Mouse (Mus musculus): ENCODE results near the gene Ccdc85c. TPM values are rescaled to one million over a fixed set of nuclear protein-coding genes. Genes with fewer than 3 reads are reported as not detected.

Ccdc85c gene
- total and polyA plus RNA-seq, 3 experiments, result 14.0 to 32.4 (median 15.2) TPM

- Histone ChIP-seq H3K79me2 (replicated peaks; ENCODE audit: control insufficient read depth, extremely low read depth, insufficient read depth, poor library complexity, severe bottlenecking) (no peaks in the 10 kb centered on the region), H3K4me3 (replicated peaks in 1 of 3; ENCODE audit: low read depth in 2 of 3, low read length in 2 of 3, poor library complexity in 1 of 3) (peak overlapping the region; percentile 20 to 83 (median 40)), H3K9me3 (replicated peaks; ENCODE audit: low read length) (no peaks in the 10 kb centered on the region), H3K27me3 (replicated peaks) (no peaks in the 10 kb centered on the region), H3K4me1 (ENCODE audit: control insufficient read depth in 1 of 2, insufficient read depth in 2 of 2) (peaks cover 5 to 60% of the 10 kb centered on the region in 2 experiments; a peak in 3 of 4 replicates), H3K36me3 (replicated peaks in 1 of 2; ENCODE audit: control insufficient read depth in 1 of 2, insufficient read depth in 1 of 2, low read length in 1 of 2) (peaks cover 0 to 22% of the 10 kb centered on the region in 2 experiments), H3K9ac (ENCODE audit: insufficient read depth, low read depth) (no peak overlapping the region), H3K27ac (ENCODE audit: insufficient read depth, low read depth) (no peak overlapping the region), H3K4me2 (ENCODE audit: insufficient read depth, low read depth, poor library complexity, severe bottlenecking) (peak overlapping the region; percentile 55)
- DNase-seq (ENCODE audit: extremely low read depth), result no peak
- dilution Hi-C loops (cut with MboI; ENCODE audit: extremely low pct_ligation_motif_present, extremely low pct_unique_long_range_greater_than_20kb, low sequenced_read_pairs) (no loop called here), in situ Hi-C loops (cut with MboI; ENCODE audit: low pct_ligation_motif_present, low pct_unique_long_range_greater_than_20kb, low sequenced_read_pairs) (loop anchor here (5.0 kb wide), 1 partner anchor 37 kb away; no protein-coding TSS in a partner anchor)
- no peak for TF ChIP-seq CTCF (conservative IDR thresholded peaks at IDR 0.05 in 1 of 2, IDR thresholded peaks at IDR 0.05 in 1 of 2; ENCODE audit: low read depth in 2 of 2, low read length in 2 of 2)
- TF ChIP-seq HCFC1 (IDR thresholded peaks at IDR 0.05; ENCODE audit: low read depth, low read length), result no peak
- TF ChIP-seq ZNF384 (IDR thresholded peaks at IDR 0.05; ENCODE audit: low read depth, low read length), result no peak
- no peak for TF ChIP-seq SMC3 (IDR thresholded peaks at IDR 0.05; ENCODE audit: low read depth, low read length)
- TF ChIP-seq MEF2A (IDR thresholded peaks at IDR 0.05; ENCODE audit: borderline replicate concordance, low read depth, low read length), result no peak
- TF ChIP-seq UBTF (IDR thresholded peaks at IDR 0.05; ENCODE audit: low read depth, low read length), result no peak
- no peak for TF ChIP-seq CHD1 (IDR thresholded peaks at IDR 0.05; ENCODE audit: low read depth, low read length)
- no peak for TF ChIP-seq EP300 (IDR thresholded peaks at IDR 0.05; ENCODE audit: low read length)
- no peak for TF ChIP-seq IRF4 (IDR thresholded peaks at IDR 0.05; ENCODE audit: low read depth, low read length)
- TF ChIP-seq TCF12 (IDR thresholded peaks at IDR 0.05; ENCODE audit: low read depth, low read length), result no peak
- no peak for TF ChIP-seq E2F4 (IDR thresholded peaks at IDR 0.05; ENCODE audit: insufficient replicate concordance, low read depth, low read length)
- TF ChIP-seq MAZ (IDR thresholded peaks at IDR 0.05; ENCODE audit: low read depth, low read length), result no peak
- TF ChIP-seq NELFE (IDR thresholded peaks at IDR 0.05; ENCODE audit: low read depth, low read length), result no peak
Measured at GRCm38 (mm10) chr12:108274313-108274595, 971 bp downstream of the Ccdc85c start.

DNA sequence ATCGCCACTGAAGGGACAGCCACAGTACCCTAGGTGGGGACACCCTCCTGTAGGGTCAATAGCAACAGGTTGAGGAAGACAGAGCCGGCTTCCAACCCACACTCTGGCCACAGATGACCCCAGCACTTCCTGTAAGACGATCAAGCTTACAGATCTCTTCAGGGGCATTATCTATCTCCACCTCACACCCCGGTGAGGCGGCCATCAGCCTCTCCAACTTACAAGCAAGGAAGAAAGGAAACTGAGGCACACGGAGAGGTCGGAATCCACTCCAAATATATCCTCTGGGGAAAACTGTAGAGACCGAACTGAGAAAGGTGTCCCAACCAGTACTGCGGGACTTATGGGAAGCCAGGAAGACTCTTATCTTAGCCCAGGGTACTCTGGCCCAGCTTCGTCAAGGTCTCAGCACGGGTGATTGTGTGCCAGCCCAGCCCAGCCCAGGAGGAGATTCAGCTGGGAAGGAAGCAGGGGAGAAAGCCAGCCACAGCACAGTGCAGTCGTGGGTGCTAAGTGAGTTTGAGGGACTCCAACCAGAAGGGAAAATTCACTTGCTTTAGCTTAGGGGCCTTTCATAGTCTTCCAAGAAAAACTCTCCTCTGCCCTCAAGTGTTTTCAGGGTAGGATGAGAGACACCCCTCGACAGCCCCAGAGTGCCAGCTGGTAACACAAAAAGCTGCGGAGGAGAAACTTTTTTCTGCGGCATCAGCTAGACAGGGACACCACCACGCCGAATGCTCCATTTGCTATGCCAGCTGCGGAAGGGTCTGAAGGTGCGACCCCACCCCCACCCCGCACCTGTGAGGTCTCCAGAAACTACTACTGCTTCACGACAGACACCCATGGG lies 1.5 kb downstream of the Ccdc85c start:
- DNase-seq (ENCODE audit: extremely low read depth), result no peak
- no peaks in the 10 kb centered on the region for H3K9me3 ChIP-seq (replicated peaks; ENCODE audit: low read length)
- H3K4me1 ChIP-seq (ENCODE audit: control insufficient read depth in 1 of 2, insufficient read depth in 2 of 2), result peaks cover 5 to 66% of the 10 kb centered on the region in 2 experiments; a peak in 3 of 4 replicates
- no peaks in the 10 kb centered on the region for H3K27me3 ChIP-seq (replicated peaks)
- no peak for TF ChIP-seq ZNF384 (IDR thresholded peaks at IDR 0.05; ENCODE audit: low read depth, low read length)
- no peak for TF ChIP-seq SMC3 (IDR thresholded peaks at IDR 0.05; ENCODE audit: low read depth, low read length)
- TF ChIP-seq CTCF (conservative IDR thresholded peaks at IDR 0.05 in 1 of 2, IDR thresholded peaks at IDR 0.05 in 1 of 2; ENCODE audit: low read depth in 2 of 2, low read length in 2 of 2), result no peak
- TF ChIP-seq MXI1 (IDR thresholded peaks at IDR 0.05; ENCODE audit: low read depth, low read length), result no peak
- TF ChIP-seq CHD1 (IDR thresholded peaks at IDR 0.05; ENCODE audit: low read depth, low read length), result no peak
- no peak for TF ChIP-seq USF1 (IDR thresholded peaks at IDR 0.05; ENCODE audit: low read depth, low read length)
- TF ChIP-seq NRF1 (IDR thresholded peaks at IDR 0.05; ENCODE audit: low read depth, low read length), result no peak
- no peak for TF ChIP-seq GABPA (IDR thresholded peaks at IDR 0.05; ENCODE audit: insufficient replicate concordance, low read depth, low read length)
- no peak for TF ChIP-seq JUN (IDR thresholded peaks at IDR 0.05; ENCODE audit: insufficient read depth, low read depth, low read length)
- no peak for TF ChIP-seq EP300 (IDR thresholded peaks at IDR 0.05; ENCODE audit: low read length)
- TF ChIP-seq MAX (IDR thresholded peaks at IDR 0.05; ENCODE audit: low read length), result no peak
- no peak for TF ChIP-seq SIN3A (IDR thresholded peaks at IDR 0.05; ENCODE audit: low read length)
- TF ChIP-seq PAX5 (IDR thresholded peaks at IDR 0.05; ENCODE audit: low read length), result no peak
- no peak for TF ChIP-seq RAD21 (IDR thresholded peaks at IDR 0.05; ENCODE audit: low read depth, low read length)
- no peak for TF ChIP-seq JUND (conservative IDR thresholded peaks at IDR 0.05; ENCODE audit: low read depth, low read length)
- dilution Hi-C loops (cut with MboI; ENCODE audit: extremely low pct_ligation_motif_present, extremely low pct_unique_long_range_greater_than_20kb, low sequenced_read_pairs), result no loop called here
- H3K9ac ChIP-seq (ENCODE audit: insufficient read depth, low read depth), result no peak overlapping the region
- in situ Hi-C loops (cut with MboI; ENCODE audit: low pct_ligation_motif_present, low pct_unique_long_range_greater_than_20kb, low sequenced_read_pairs), result loop anchor here (5.0 kb wide), 1 partner anchor 36 kb away; no protein-coding TSS in a partner anchor
- H3K27ac ChIP-seq (ENCODE audit: insufficient read depth, low read depth), result no peak overlapping the region
- peaks cover 0 to 23% of the 10 kb centered on the region in 2 experiments for H3K36me3 ChIP-seq (replicated peaks in 1 of 2; ENCODE audit: control insufficient read depth in 1 of 2, insufficient read depth in 1 of 2, low read length in 1 of 2)
- H3K4me3 ChIP-seq (replicated peaks in 1 of 3; ENCODE audit: low read depth in 2 of 3, low read length in 2 of 3, poor library complexity in 1 of 3), result peak overlapping the region; percentile 20 to 83 (median 40)
- no peaks in the 10 kb centered on the region for H3K79me2 ChIP-seq (replicated peaks; ENCODE audit: control insufficient read depth, extremely low read depth, insufficient read depth, poor library complexity, severe bottlenecking)
- H3K4me2 ChIP-seq (ENCODE audit: insufficient read depth, low read depth, poor library complexity, severe bottlenecking), result peak overlapping the region; percentile 55

Measured in CH12.LX (cell line).